Mouse (Mus musculus): ENCODE data around the gene Btk. TPM values are rescaled to one million over a fixed set of nuclear protein-coding genes. Genes with fewer than 3 reads are reported as not detected.
A peak's percentile ranks its signal among the peaks of the same experiment; 100 is the strongest.

The Btk gene
- polyA plus RNA-seq, 1 experiment from 2014 or later: 0.84 TPM

GRCm38 (mm10) chrX:134523772-134524171 lies 59.6 kb downstream of the Btk start:
- TF ChIP-seq CTCF (IDR thresholded peaks at IDR 0.05; ENCODE audit: low read depth): no peak
- no peaks in the 10 kb centered on the region for H3K36me3 ChIP-seq (ENCODE audit: insufficient read depth)
- no peak overlapping the region for H3K4me2 ChIP-seq
- no peak overlapping the region for H3K4me3 ChIP-seq (ENCODE audit: low read depth, low read length)
- no peak overlapping the region for H3K9ac ChIP-seq
- ATAC-seq (ENCODE audit: insufficient read depth) (no peak), DNase-seq (no peak)
- H3K4me1 ChIP-seq (ENCODE audit: insufficient read depth): no peaks in the 10 kb centered on the region
- H3K27me3 ChIP-seq (ENCODE audit: insufficient read depth, low read length): no peaks in the 10 kb centered on the region
- H3K9me3 ChIP-seq (ENCODE audit: low read depth, low read length): no peaks in the 10 kb centered on the region
- WGBS: 65% methylated on average over 4 of the region's 4 CpGs
- H3K27ac ChIP-seq (ENCODE audit: low read depth): no peak overlapping the region

- peak; percentile 65 for TF ChIP-seq CTCF (IDR thresholded peaks at IDR 0.05; ENCODE audit: low read depth)
- no peak overlapping the region for H3K4me2 ChIP-seq
- no peak for ATAC-seq (ENCODE audit: insufficient read depth)
- no peaks in the 10 kb centered on the region for H3K36me3 ChIP-seq (ENCODE audit: insufficient read depth)
- no peak overlapping the region for H3K4me3 ChIP-seq (ENCODE audit: low read depth, low read length)
- H3K27me3 ChIP-seq (ENCODE audit: insufficient read depth, low read length): no peaks in the 10 kb centered on the region
- 28% methylated on average over 2 of the region's 2 CpGs for WGBS
- DNase-seq: peak; percentile 7
- H3K4me1 ChIP-seq (ENCODE audit: insufficient read depth): no peaks in the 10 kb centered on the region
- no peak overlapping the region for H3K9ac ChIP-seq
- no peaks in the 10 kb centered on the region for H3K9me3 ChIP-seq (ENCODE audit: low read depth, low read length)
- no peak overlapping the region for H3K27ac ChIP-seq (ENCODE audit: low read depth)
Measured at GRCm38 (mm10) chrX:134509473-134509872, 73.9 kb downstream of the Btk start.

GRCm38 (mm10) chrX:134507977-134508376 lies 75.4 kb downstream of the Btk start:
- no peak overlapping the region for H3K27ac ChIP-seq (ENCODE audit: low read depth)
- no peak overlapping the region for H3K9ac ChIP-seq
- no peaks in the 10 kb centered on the region for H3K36me3 ChIP-seq (ENCODE audit: insufficient read depth)
- no peak for DNase-seq
- no peak for TF ChIP-seq CTCF (IDR thresholded peaks at IDR 0.05; ENCODE audit: low read depth)
- H3K4me1 ChIP-seq (ENCODE audit: insufficient read depth): no peaks in the 10 kb centered on the region
- H3K27me3 ChIP-seq (ENCODE audit: insufficient read depth, low read length): no peaks in the 10 kb centered on the region
- no peaks in the 10 kb centered on the region for H3K9me3 ChIP-seq (ENCODE audit: low read depth, low read length)
- no peak overlapping the region for H3K4me2 ChIP-seq
- H3K4me3 ChIP-seq (ENCODE audit: low read depth, low read length): no peak overlapping the region
- no peak for ATAC-seq (ENCODE audit: insufficient read depth)
- 72% methylated on average over 6 of the region's 6 CpGs for WGBS

DNA sequence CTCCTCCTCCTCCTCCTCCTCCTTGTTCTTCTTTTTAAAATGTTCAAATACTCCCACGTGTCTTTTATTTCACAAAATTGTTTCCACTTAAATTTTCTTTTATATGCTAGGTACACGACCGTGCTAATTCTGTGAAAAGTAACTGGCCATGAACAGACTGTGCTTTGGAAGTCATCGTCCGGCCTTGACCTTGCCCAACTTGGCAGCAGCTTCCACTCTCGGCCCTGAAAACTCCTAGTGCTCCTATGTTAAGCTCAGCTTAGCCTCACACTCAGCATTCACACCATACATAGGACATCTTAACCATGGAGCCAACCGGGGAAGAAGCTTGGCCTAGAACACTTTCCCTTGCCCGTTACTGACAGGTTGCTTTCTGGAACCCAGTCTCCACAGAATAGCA lies 82.7 kb downstream of the Btk start:
- Histone ChIP-seq H3K4me2 (no peak overlapping the region), H3K27me3 (ENCODE audit: insufficient read depth, low read length) (no peaks in the 10 kb centered on the region), H3K27ac (ENCODE audit: low read depth) (no peak overlapping the region), H3K9me3 (ENCODE audit: low read depth, low read length) (no peaks in the 10 kb centered on the region), H3K4me1 (ENCODE audit: insufficient read depth) (no peaks in the 10 kb centered on the region), H3K36me3 (ENCODE audit: insufficient read depth) (no peaks in the 10 kb centered on the region), H3K9ac (no peak overlapping the region), H3K4me3 (ENCODE audit: low read depth, low read length) (no peak overlapping the region)
- no peak for TF ChIP-seq CTCF (IDR thresholded peaks at IDR 0.05; ENCODE audit: low read depth)
- WGBS: 82% methylated on average over 8 of the region's 8 CpGs
- DNase-seq (no peak), ATAC-seq (ENCODE audit: insufficient read depth) (no peak)

Other genes with a start within 250 kb of the Btk start
- gene Drp2, start 179.0 kb downstream of the Btk start, polyA plus RNA-seq (2014; fragmentation: Nextera tagmentation; extraction: Ambion mirVana): 0.99 and 2.3 TPM in 2 replicates
- gene Taf7l, start 107.1 kb downstream of the Btk start, polyA plus RNA-seq (2014; fragmentation: Nextera tagmentation; extraction: Ambion mirVana): not detected in 2 replicates
- 81.8 and 88.5 TPM in 2 replicates for gene Timm8a1, start 41.7 kb downstream of the Btk start, polyA plus RNA-seq (2014; fragmentation: Nextera tagmentation; extraction: Ambion mirVana)
- gene Rpl36a, start 2.1 kb upstream of the Btk start, polyA plus RNA-seq (2014; fragmentation: Nextera tagmentation; extraction: Ambion mirVana): 491 and 582 TPM in 2 replicates
- gene Gla, start 17.6 kb upstream of the Btk start, polyA plus RNA-seq (2014; fragmentation: Nextera tagmentation; extraction: Ambion mirVana): 3.0 and 5.1 TPM in 2 replicates
- gene Hnrnph2, start 17.6 kb upstream of the Btk start, polyA plus RNA-seq (2014; fragmentation: Nextera tagmentation; extraction: Ambion mirVana): 112 TPM in 2 replicates
- gene Armcx4, start 102.9 kb upstream of the Btk start, polyA plus RNA-seq (2014; fragmentation: Nextera tagmentation; extraction: Ambion mirVana): 6.3 and 6.9 TPM in 2 replicates
- gene Armcx1, start 134.4 kb upstream of the Btk start, polyA plus RNA-seq (2014; fragmentation: Nextera tagmentation; extraction: Ambion mirVana): 35.7 and 36.6 TPM in 2 replicates
- gene Armcx6, start 167.8 kb upstream of the Btk start, polyA plus RNA-seq (2014; fragmentation: Nextera tagmentation; extraction: Ambion mirVana): 19.5 and 22.1 TPM in 2 replicates
- 69.7 and 75.8 TPM in 2 replicates for gene Armcx3, start 173.0 kb upstream of the Btk start, polyA plus RNA-seq (2014; fragmentation: Nextera tagmentation; extraction: Ambion mirVana)
- 66.1 and 73.3 TPM in 2 replicates for gene Armcx2, start 225.7 kb upstream of the Btk start, polyA plus RNA-seq (2014; fragmentation: Nextera tagmentation; extraction: Ambion mirVana)